ENCODE assay signal across 8 mouse cellular contexts in genomic region chr9:43545081-43545565, GRCm38 (mm10).
DNase-seq lines count a peak whose midpoint lies in the region; ATAC-seq and TF ChIP-seq lines count a peak whose summit lies in the region.
"Had no signal": no experiment of that assay in that cellular context is flagged by ENCODE, and none has a peak within 500 bp of the region (broad histone marks: within the 10 kb centered on the region; RNA-seq: fewer than 3 reads in every experiment).

No protein-coding gene starts in this region.

- ATAC-seq in midbrain, embryonic 14.5 days (ENCODE audit: low FRiP score, low TSS enrichment) = no peak; the same call in 1 of the 2 replicates

- no peaks in the 10 kb centered on the region for H3K36me3 ChIP-seq in C2C12 (ENCODE audit: control insufficient read depth, insufficient read depth)
- H3K36me3 ChIP-seq in CH12.LX (replicated peaks in 1 of 2; ENCODE audit: control insufficient read depth in 1 of 2, insufficient read depth in 1 of 2, low read length in 1 of 2) = no peaks in the 10 kb centered on the region
- no peaks in the 10 kb centered on the region for H3K36me3 ChIP-seq in midbrain, embryonic 14.5 days (ENCODE audit: control insufficient read depth, insufficient read depth, low read length)

- TF ChIP-seq CTCF in C2C12 (IDR thresholded peaks at IDR 0.05; ENCODE audit: control insufficient read depth, insufficient read depth, insufficient read length) = no peak
- no peak for TF ChIP-seq CTCF in CH12.LX (conservative IDR thresholded peaks at IDR 0.05 in 1 of 2, IDR thresholded peaks at IDR 0.05 in 1 of 2; ENCODE audit: low read depth in 2 of 2, low read length in 2 of 2)

- H3K4me3 ChIP-seq in C2C12 (ENCODE audit: insufficient read depth, poor library complexity, severe bottlenecking) = no peak overlapping the region
- no peak overlapping the region for H3K4me3 ChIP-seq in CH12.LX (replicated peaks in 1 of 3; ENCODE audit: low read depth in 2 of 3, low read length in 2 of 3, poor library complexity in 1 of 3)
- H3K4me3 ChIP-seq in midbrain, embryonic 14.5 days (replicated peaks; ENCODE audit: low read depth, low read length) = no peak overlapping the region

- no peak overlapping the region for H3K27ac ChIP-seq in CH12.LX (ENCODE audit: insufficient read depth, low read depth)
- no peak overlapping the region for H3K27ac ChIP-seq in midbrain, embryonic 14.5 days (replicated peaks; ENCODE audit: low read depth, low read length)
- H3K27ac ChIP-seq: macrophage had no signal

- H3K27me3 ChIP-seq in C2C12 (ENCODE audit: control insufficient read depth, insufficient read depth, insufficient read length) (peaks cover 20% of the 10 kb centered on the region), CH12.LX (replicated peaks) (peaks cover 95% of the 10 kb centered on the region)
- no peaks in the 10 kb centered on the region for H3K27me3 ChIP-seq in midbrain, embryonic 14.5 days (ENCODE audit: control insufficient read depth, insufficient read depth, low read length)

- in situ Hi-C loops in CH12.LX (cut with MboI; ENCODE audit: low pct_ligation_motif_present, low pct_unique_long_range_greater_than_20kb, low sequenced_read_pairs) = no loop called here

- peak overlapping the region; percentile 35 for H3K4me2 ChIP-seq in CH12.LX (ENCODE audit: insufficient read depth, low read depth, poor library complexity, severe bottlenecking)
- H3K4me2 ChIP-seq in midbrain, embryonic 14.5 days (ENCODE audit: low read length) = peak overlapping the region; percentile 30

- no peak overlapping the region for H3ac ChIP-seq in C2C12 (ENCODE audit: control insufficient read depth, insufficient read length, low read depth)

- TF ChIP-seq EP300 in CH12.LX (IDR thresholded peaks at IDR 0.05; ENCODE audit: low read length) = no peak

- no peak for TF ChIP-seq POLR2A in CH12.LX (IDR thresholded peaks at IDR 0.05; ENCODE audit: low read depth, low read length)

- H3K79me2 ChIP-seq in C2C12 (ENCODE audit: control insufficient read depth, insufficient read depth) = no peaks in the 10 kb centered on the region
- H3K79me2 ChIP-seq in CH12.LX (replicated peaks; ENCODE audit: control insufficient read depth, extremely low read depth, insufficient read depth, poor library complexity, severe bottlenecking) = no peaks in the 10 kb centered on the region

- H3K4me1 ChIP-seq in CH12.LX (ENCODE audit: control insufficient read depth in 1 of 2, insufficient read depth in 2 of 2) = peaks cover 4 to 5% of the 10 kb centered on the region in 2 experiments; a peak in 3 of 4 replicates
- peaks cover 17% of the 10 kb centered on the region for H3K4me1 ChIP-seq in midbrain, embryonic 14.5 days (ENCODE audit: control insufficient read depth, insufficient read depth, low read length)

- peak; percentile 30 for DNase-seq in CH12.LX (ENCODE audit: extremely low read depth)
- DNase-seq in cerebellum, postnatal 25 days = peak; percentile 61 to 67
- peak; percentile 29 for DNase-seq in heart, adult 8-10 months (ENCODE audit: low spot score)
- DNase-seq in kidney, postnatal 36 days = peak; percentile 9 to 14
- peak; percentile 75 for DNase-seq in midbrain, embryonic 14.5 days
- DNase-seq in thymus, postnatal 25 days = peak; percentile 84

- no peak for TF ChIP-seq RAD21 in CH12.LX (IDR thresholded peaks at IDR 0.05; ENCODE audit: low read depth, low read length)

- 34% methylated on average over 15 of the region's 15 CpGs for WGBS in midbrain, embryonic 14.5 days

- H3K9me3 ChIP-seq in CH12.LX (replicated peaks; ENCODE audit: low read length) = no peaks in the 10 kb centered on the region
- H3K9me3 ChIP-seq in midbrain, embryonic 14.5 days (ENCODE audit: control insufficient read depth, low read length) = no peaks in the 10 kb centered on the region

- no peak overlapping the region for H3K9ac ChIP-seq in CH12.LX (ENCODE audit: insufficient read depth, low read depth)
- H3K9ac ChIP-seq in midbrain, embryonic 14.5 days (replicated peaks; ENCODE audit: low read length) = no peak overlapping the region

- dilution Hi-C loops in CH12.LX (cut with MboI; ENCODE audit: extremely low pct_ligation_motif_present, extremely low pct_unique_long_range_greater_than_20kb, low sequenced_read_pairs) = no loop called here

- H3K79me3 ChIP-seq in C2C12 (ENCODE audit: low read depth) = no peaks in the 10 kb centered on the region

TF ChIP-seq in C2C12, 6 proteins besides CTCF, POLR2A, EP300 and RAD21:
- no peak for TF ChIP-seq MYOD1 (IDR thresholded peaks at IDR 0.05; ENCODE audit: control insufficient read depth, insufficient read length, low read depth)
- TF ChIP-seq USF1 (IDR thresholded peaks at IDR 0.05; ENCODE audit: low read depth) = peak; percentile 63

TF ChIP-seq in CH12.LX, 34 proteins besides CTCF, POLR2A, EP300 and RAD21:
- TF ChIP-seq JUN (IDR thresholded peaks at IDR 0.05; ENCODE audit: insufficient read depth, low read depth, low read length) (no peak), MYC (IDR thresholded peaks at IDR 0.05; ENCODE audit: low read depth, low read length) (no peak), USF2 (conservative IDR thresholded peaks at IDR 0.05; ENCODE audit: low read depth, low read length) (peak; percentile 81), BHLHE40 (IDR thresholded peaks at IDR 0.05; ENCODE audit: low read depth, low read length) (peak; percentile 75), USF1 (IDR thresholded peaks at IDR 0.05; ENCODE audit: low read depth, low read length) (peak; percentile 76), E2F4 (IDR thresholded peaks at IDR 0.05; ENCODE audit: insufficient replicate concordance, low read depth, low read length) (no peak)

Comparison
In these comparisons a context has a peak if more than half of its experiments do, and no peak if none do; other contexts are left out.
1. DNase-seq: peak in every context shown above with its lines; median percentile 84 in thymus, postnatal 25 days; 75 in midbrain, embryonic 14.5 days; 64 in cerebellum, postnatal 25 days; 30 in CH12.LX; 29 in heart, adult 8-10 months; 12 in kidney, postnatal 36 days.